Mouse (Mus musculus) stomach, postnatal 0 days (tissue): ENCODE measurements around the gene Ggta1. TPM values are rescaled to one million over a fixed set of nuclear protein-coding genes. Genes with fewer than 3 reads are reported as not detected.
"Not testable (repeated sequence)": the region's sequence is repeated elsewhere in the genome, so short reads cannot be mapped to it uniquely, and the experiment has no call there.

Experiments
- ATAC-seq: fragments of 200-750 bp; cut with Nextera tagmentation; 2 replicates; pipeline ENCODE4 v1.8.0; 2017; ENCODE audit not compliant: low FRiP score, low TSS enrichment
- DNase-seq: peaks from one replicate; pipeline ENCODE4 v3.0.0-alpha.2; 2016; ENCODE audit warnings: low spot score
- H3K27ac ChIP-seq: fragments of 300-500 bp; sonication (generic); replicated peaks from 2 replicates; pipeline ENCODE4 v1.5.1; 2014; ENCODE audit warnings: mild to moderate bottlenecking, control low read depth
- H3K27me3 ChIP-seq: fragments of 300-500 bp; sonication (generic); 2 replicates; pipeline ENCODE4 v1.6.1; 2014; ENCODE audit warnings: low read length; ENCODE audit not compliant: control insufficient read depth, insufficient read depth
- H3K36me3 ChIP-seq: fragments of 300-500 bp; sonication (generic); 2 replicates; pipeline ENCODE4 v1.6.1; 2014; ENCODE audit warnings: low read length, mixed read lengths; ENCODE audit not compliant: control insufficient read depth, insufficient read depth
- H3K4me1 ChIP-seq: fragments of 300-500 bp; sonication (generic); replicated peaks from 2 replicates; pipeline ENCODE4 v1.6.1; 2014; ENCODE audit warnings: antibody characterized with exemption; ENCODE audit not compliant: control insufficient read depth, insufficient read depth
- H3K4me2 ChIP-seq: fragments of 300-500 bp; sonication (generic); replicated peaks from 2 replicates; pipeline ENCODE4 v1.6.1; 2014; ENCODE audit warnings: low read depth, mild to moderate bottlenecking, control low read depth, moderate library complexity
- H3K4me3 ChIP-seq: fragments of 300-500 bp; sonication (generic); 2 replicates; pipeline ENCODE4 v1.5.1; 2014; ENCODE audit warnings: low read depth, low read length, control low read depth
- H3K9ac ChIP-seq: fragments of 300-500 bp; sonication (generic); 2 replicates; pipeline ENCODE4 v1.6.1; 2014; ENCODE audit warnings: mild to moderate bottlenecking, low read length, control low read depth, mixed read lengths
- H3K9me3 ChIP-seq: fragments of 300-500 bp; sonication (generic); 2 replicates; pipeline ENCODE4 v1.6.1; 2016; ENCODE audit warnings: low read length; ENCODE audit not compliant: control insufficient read depth
- CTCF ChIP-seq: IDR thresholded peaks from 2 replicates; pipeline ENCODE4 v1.5.1; 2016; ENCODE audit warnings: antibody characterized with exemption, low read depth, mild to moderate bottlenecking, moderate library complexity
- EP300 ChIP-seq: optimal IDR thresholded peaks from 2 replicates; pipeline ENCODE3; 2016; ENCODE audit warnings: antibody characterized with exemption
- WGBS: fragments of 180-500 bp; shearing (Covaris S2); extraction: QIAGEN DNeasy Blood & Tissue Kit; methylation state at CpG from one replicate; pipeline ENCODE4 v1.1.7; 2014; 5-methylcytosine and 5-hydroxymethylcytosine counted together
- polyA plus RNA-seq: library from polyadenylated mRNA; unstranded; fragments of >200 nt; fragmentation: Nextera tagmentation; extraction: Ambion mirVana; gene quantifications from 2 replicates; pipeline ENCODE4 v1.2.1, GENCODE M21; 2015

The Ggta1 gene
- polyA plus RNA-seq, 1 experiment from 2014 or later: 11.5 TPM

DNA sequence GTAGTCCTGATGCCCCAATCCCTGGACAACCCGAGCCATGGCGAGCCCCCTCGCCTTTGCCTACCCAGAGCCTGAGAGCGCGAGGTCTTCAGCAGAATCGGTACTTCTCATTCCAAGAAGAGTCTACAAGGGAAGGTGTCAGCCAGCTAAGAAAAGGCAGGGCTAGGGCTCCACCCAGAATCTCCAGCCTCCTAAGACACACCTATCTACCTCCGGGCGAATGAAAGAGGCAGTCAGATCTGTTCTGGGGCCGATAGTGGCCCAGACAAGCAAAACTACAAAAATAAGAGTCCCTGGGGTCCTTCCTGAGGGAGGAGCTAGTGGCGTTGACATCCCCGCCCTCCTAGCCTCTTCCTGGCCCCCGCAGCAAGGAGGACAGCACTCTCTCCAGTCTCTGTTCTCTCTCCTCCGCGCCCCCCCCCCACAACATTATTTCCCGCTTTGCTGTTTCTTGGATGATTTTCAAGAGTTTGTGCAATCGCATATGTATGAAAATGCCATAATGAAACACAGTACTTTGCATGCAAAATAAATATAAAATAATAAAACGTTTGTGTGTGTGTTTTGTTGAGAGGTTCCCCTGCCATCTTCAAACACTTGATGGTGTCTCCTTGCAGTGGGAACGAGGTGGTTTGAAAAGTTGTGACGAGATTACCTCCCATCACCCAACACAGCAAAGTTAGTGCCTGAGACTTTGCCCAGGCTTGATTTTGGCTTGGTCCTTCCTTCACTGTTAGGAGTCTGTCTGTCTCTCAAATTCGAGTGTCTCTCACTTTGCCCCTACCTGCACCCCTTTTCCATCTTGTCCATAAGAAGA is 1.7 kb downstream of the Ggta1 start:
- ATAC-seq (peak; percentile 72), DNase-seq (peak; percentile 41)
- Histone ChIP-seq H3K36me3 (no peaks in the 10 kb centered on the region), H3K27me3 (no peaks in the 10 kb centered on the region), H3K9me3 (no peaks in the 10 kb centered on the region), H3K4me2 (peak overlapping the region; percentile 82), H3K4me1 (0 out of 2 replicates have a peak, but pooled peaks cover 4% of the 10 kb centered on the region), H3K4me3 (peak overlapping the region; percentile 50), H3K9ac (peak overlapping the region; percentile 70), H3K27ac (peak overlapping the region; percentile 83)
- TF ChIP-seq EP300 (no peak), CTCF (no peak)
- WGBS: 5% methylated on average over 19 of the region's 20 CpGs

GRCm38 (mm10) chr2:35460378-35460880 is 2.6 kb downstream of the Ggta1 start:
- Histone ChIP-seq H3K4me1 (0 out of 2 replicates have a peak, but pooled peaks cover 4% of the 10 kb centered on the region), H3K9ac (peak overlapping the region; percentile 70), H3K36me3 (no peaks in the 10 kb centered on the region), H3K4me2 (peak overlapping the region; percentile 82), H3K27ac (peak overlapping the region; percentile 69), H3K4me3 (peak overlapping the region; percentile 50), H3K9me3 (no peaks in the 10 kb centered on the region), H3K27me3 (no peaks in the 10 kb centered on the region)
- ATAC-seq (no peak), DNase-seq (no peak)
- no peak for TF ChIP-seq CTCF
- TF ChIP-seq EP300: no peak
- 42% methylated on average over 6 of the region's 6 CpGs for WGBS

DNA sequence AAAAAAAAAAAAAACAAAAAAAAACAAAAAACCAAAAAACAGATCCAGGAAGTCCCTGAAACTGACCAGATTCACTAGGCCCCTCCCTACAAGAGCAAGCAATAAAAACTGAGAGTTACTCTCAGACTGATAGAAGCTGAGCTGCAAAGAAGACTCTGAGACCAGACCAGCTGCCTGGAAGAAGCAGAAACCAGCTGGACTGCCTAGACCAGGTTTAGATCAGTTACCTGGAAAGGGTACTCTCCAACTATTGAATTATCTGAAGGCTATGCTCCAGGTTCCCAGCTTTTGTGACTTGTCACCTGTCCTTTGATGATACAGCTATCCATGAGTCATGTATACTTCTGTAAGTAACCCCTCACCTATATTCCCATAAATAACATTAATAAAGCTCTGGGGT is 3.7 kb downstream of the Ggta1 start:
- ATAC-seq: no peak
- H3K9ac ChIP-seq: no peak overlapping the region
- no peaks in the 10 kb centered on the region for H3K27me3 ChIP-seq
- no peaks in the 10 kb centered on the region for H3K9me3 ChIP-seq
- no peak overlapping the region for H3K27ac ChIP-seq
- H3K4me3 ChIP-seq: no peak overlapping the region
- no peak for DNase-seq
- no peaks in the 10 kb centered on the region for H3K36me3 ChIP-seq
- 0 out of 2 replicates have a peak, but pooled peaks cover 4% of the 10 kb centered on the region for H3K4me1 ChIP-seq
- TF ChIP-seq CTCF (no peak), EP300 (no peak)
- H3K4me2 ChIP-seq: no peak overlapping the region

DNA sequence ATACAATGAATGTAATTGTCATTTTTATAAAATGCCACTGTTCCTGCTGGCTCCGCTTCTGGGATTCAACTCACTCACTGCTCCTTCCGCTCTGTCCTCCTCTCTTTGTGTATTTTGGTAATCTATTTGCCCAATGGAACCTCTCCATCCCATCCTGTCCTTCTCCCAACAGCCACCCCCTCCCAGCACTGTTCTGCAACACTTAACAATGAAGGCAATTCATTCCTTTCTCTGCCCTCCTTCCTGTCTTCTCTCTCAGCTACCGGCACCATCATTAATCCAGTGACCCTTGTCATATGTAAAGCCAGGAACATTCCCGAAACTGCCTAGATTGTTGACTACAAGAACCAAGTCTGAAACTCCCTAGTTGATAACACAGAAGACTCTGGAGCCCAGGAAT is 4.6 kb downstream of the Ggta1 start:
- no peak overlapping the region for H3K9ac ChIP-seq
- no peak overlapping the region for H3K4me2 ChIP-seq
- no peak for DNase-seq
- H3K9me3 ChIP-seq: no peaks in the 10 kb centered on the region
- TF ChIP-seq CTCF: no peak
- no peak for TF ChIP-seq EP300
- H3K27me3 ChIP-seq: no peaks in the 10 kb centered on the region
- H3K4me3 ChIP-seq: no peak overlapping the region
- no peak overlapping the region for H3K27ac ChIP-seq
- H3K4me1 ChIP-seq: 0 out of 2 replicates have a peak, but pooled peaks cover 4% of the 10 kb centered on the region
- 63% methylated on average over 4 of the region's 4 CpGs for WGBS
- H3K36me3 ChIP-seq: no peaks in the 10 kb centered on the region
- no peak for ATAC-seq

DNA sequence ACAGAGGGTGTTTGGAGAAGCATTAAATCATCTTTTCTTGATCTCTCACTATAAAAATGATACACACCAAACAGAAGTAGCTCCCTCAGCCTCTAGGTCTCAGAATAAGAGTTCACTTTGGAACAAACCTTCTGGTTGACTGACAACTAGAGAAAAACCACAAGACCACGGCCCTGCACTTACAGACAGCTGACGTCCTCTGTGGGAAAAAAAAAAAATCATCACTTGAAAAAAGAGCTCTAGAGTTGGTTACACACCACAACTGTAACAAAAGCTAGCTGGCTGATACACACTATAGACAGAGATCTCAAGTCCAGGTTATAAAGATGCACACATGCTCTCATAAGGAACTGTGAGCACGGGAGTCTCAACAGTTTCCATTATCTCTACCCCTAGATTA is 9.3 kb downstream of the Ggta1 start:
- DNase-seq (no peak), ATAC-seq (no peak)
- Histone ChIP-seq H3K9me3 (no peaks in the 10 kb centered on the region), H3K4me2 (no peak overlapping the region), H3K36me3 (no peaks in the 10 kb centered on the region), H3K27me3 (no peaks in the 10 kb centered on the region), H3K4me3 (no peak overlapping the region), H3K4me1 (no peaks in the 10 kb centered on the region), H3K9ac (no peak overlapping the region), H3K27ac (no peak overlapping the region)
- TF ChIP-seq EP300 (no peak), CTCF (no peak)
- WGBS: 70% methylated on average over 3 of the region's 3 CpGs

GRCm38 (mm10) chr2:35452695-35453094 is 10.3 kb downstream of the Ggta1 start:
- H3K27ac ChIP-seq, H3K9me3 ChIP-seq, H3K4me2 ChIP-seq, H3K4me1 ChIP-seq, H3K36me3 ChIP-seq, H3K27me3 ChIP-seq, H3K9ac ChIP-seq, ATAC-seq, H3K4me3 ChIP-seq, DNase-seq: not testable (repeated sequence)
- 93% methylated on average over 6 of the region's 6 CpGs for WGBS
